Mouse (Mus musculus): Measurements from ENCODE around the gene Nfatc3.

DNA sequence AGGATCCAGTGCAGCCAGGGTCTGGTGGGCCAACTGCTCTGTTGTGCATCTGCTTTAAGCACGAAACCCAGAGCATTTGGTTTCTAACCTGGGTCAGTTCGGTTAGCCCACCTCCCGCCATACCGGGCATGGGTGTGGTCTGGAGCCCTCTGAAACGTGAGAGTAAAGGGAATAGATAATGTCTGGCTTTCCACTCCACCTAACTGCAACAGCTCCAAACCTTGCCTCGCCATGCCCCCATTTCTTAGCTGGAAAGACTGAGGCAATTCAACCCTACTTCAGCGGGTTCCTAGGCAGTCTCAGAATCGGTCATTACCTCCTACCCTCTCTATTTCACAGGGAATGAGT lies 92.0 kb downstream of the Nfatc3 start:
- TF ChIP-seq ZC3H11A (IDR thresholded peaks at IDR 0.05; ENCODE audit: borderline replicate concordance, low read depth, low read length) (no peak), CHD2 (IDR thresholded peaks at IDR 0.05; ENCODE audit: low read depth, low read length) (no peak), HCFC1 (IDR thresholded peaks at IDR 0.05; ENCODE audit: borderline replicate concordance, insufficient read depth, low read length) (no peak)
